Mouse (Mus musculus): ENCODE measurements around the gene B4galnt1. TPM values are rescaled to one million over a fixed set of nuclear protein-coding genes. Genes with fewer than 3 reads are reported as not detected.

Gene B4galnt1
- polyA plus RNA-seq, 1 experiment = 247 TPM

Other genes starting within 250 kb of the B4galnt1 start
- gene Ctdsp2, start 186.5 kb upstream of the B4galnt1 start, polyA plus RNA-seq (2012; rRNA removed) = 123 TPM in 2 replicates
- 1.5 and 2.1 TPM in 2 replicates for gene Avil, start 164.5 kb upstream of the B4galnt1 start, polyA plus RNA-seq (2012; rRNA removed)
- 39.0 and 39.4 TPM in 2 replicates for gene Tsfm, start 134.4 kb upstream of the B4galnt1 start, polyA plus RNA-seq (2012; rRNA removed)
- gene Mettl1, start 123.8 kb upstream of the B4galnt1 start, polyA plus RNA-seq (2012; rRNA removed) = 20.7 and 22.6 TPM in 2 replicates
- gene Eef1akmt3, start 123.7 kb upstream of the B4galnt1 start, polyA plus RNA-seq (2012; rRNA removed) = 1.4 TPM in 2 replicates
- 0.22 and 0.27 TPM in 2 replicates for gene Cyp27b1, start 117.0 kb upstream of the B4galnt1 start, polyA plus RNA-seq (2012; rRNA removed)
- 3.2 and 3.5 TPM in 2 replicates for gene March9, start 105.0 kb upstream of the B4galnt1 start, polyA plus RNA-seq (2012; rRNA removed)
- 228 and 258 TPM in 2 replicates for gene Cdk4, start 101.7 kb upstream of the B4galnt1 start, polyA plus RNA-seq (2012; rRNA removed)
- 73.8 and 85.4 TPM in 2 replicates for gene Tspan31, start 95.0 kb upstream of the B4galnt1 start, polyA plus RNA-seq (2012; rRNA removed)
- 4.0 and 7.1 TPM in 2 replicates for gene Agap2, start 89.9 kb upstream of the B4galnt1 start, polyA plus RNA-seq (2012; rRNA removed)
- gene Os9, start 44.1 kb upstream of the B4galnt1 start, polyA plus RNA-seq (2012; rRNA removed) = 71.3 and 102 TPM in 2 replicates
- gene Slc26a10, start 15.4 kb downstream of the B4galnt1 start, polyA plus RNA-seq (2012; rRNA removed) = 0.41 and 0.90 TPM in 2 replicates
- gene Arhgef25, start 24.9 kb downstream of the B4galnt1 start, polyA plus RNA-seq (2012; rRNA removed) = 16.0 and 20.5 TPM in 2 replicates
- 38.0 and 47.9 TPM in 2 replicates for gene Dtx3, start 30.5 kb downstream of the B4galnt1 start, polyA plus RNA-seq (2012; rRNA removed)
- 38.9 and 42.6 TPM in 2 replicates for gene Pip4k2c, start 46.4 kb downstream of the B4galnt1 start, polyA plus RNA-seq (2012; rRNA removed)
- 1.2 and 2.0 TPM in 2 replicates for gene Kif5a, start 98.1 kb downstream of the B4galnt1 start, polyA plus RNA-seq (2012; rRNA removed)
- 181 and 201 TPM in 2 replicates for gene Dctn2, start 101.1 kb downstream of the B4galnt1 start, polyA plus RNA-seq (2012; rRNA removed)
- gene Mbd6, start 123.8 kb downstream of the B4galnt1 start, polyA plus RNA-seq (2012; rRNA removed) = 27.9 and 36.8 TPM in 2 replicates
- gene Mars, start 146.6 kb downstream of the B4galnt1 start, polyA plus RNA-seq (2012; rRNA removed) = 43.8 and 63.0 TPM in 2 replicates
- 10.0 and 11.3 TPM in 2 replicates for gene Arhgap9, start 156.7 kb downstream of the B4galnt1 start, polyA plus RNA-seq (2012; rRNA removed)
- 5.1 and 8.9 TPM in 2 replicates for gene Gli1, start 176.7 kb downstream of the B4galnt1 start, polyA plus RNA-seq (2012; rRNA removed)
- gene Inhbe, start 189.2 kb downstream of the B4galnt1 start, polyA plus RNA-seq (2012; rRNA removed) = not detected in 2 replicates
- not detected in 2 replicates for gene Inhbc, start 205.2 kb downstream of the B4galnt1 start, polyA plus RNA-seq (2012; rRNA removed)
- gene R3hdm2, start 215.1 kb downstream of the B4galnt1 start, polyA plus RNA-seq (2012; rRNA removed) = 47.2 and 49.4 TPM in 2 replicates